Mouse (Mus musculus) heart, adult 2 months (tissue): ENCODE measurements at regions not wholly inside any gene's neighbourhood (a gene's known extent, or its start where the extent isn't known, plus 50 kb on each side); places are given as distances from the start of the nearest gene placed in this dataset.

Experiments
- CTCF ChIP-seq: fragments of 200-600 bp; IDR thresholded peaks from 2 replicates; pipeline ENCODE4 v1.8.1; 2022; ENCODE audit warnings: antibody characterized with exemption, mild to moderate bottlenecking, moderate library complexity
- POLR2A ChIP-seq: fragments of 200-500 bp; IDR thresholded peaks from 2 replicates; pipeline ENCODE4 v1.6.1; 2011; ENCODE audit warnings: mild to moderate bottlenecking, low read depth, low read length, control low read depth; ENCODE audit not compliant: insufficient read depth

DNA sequence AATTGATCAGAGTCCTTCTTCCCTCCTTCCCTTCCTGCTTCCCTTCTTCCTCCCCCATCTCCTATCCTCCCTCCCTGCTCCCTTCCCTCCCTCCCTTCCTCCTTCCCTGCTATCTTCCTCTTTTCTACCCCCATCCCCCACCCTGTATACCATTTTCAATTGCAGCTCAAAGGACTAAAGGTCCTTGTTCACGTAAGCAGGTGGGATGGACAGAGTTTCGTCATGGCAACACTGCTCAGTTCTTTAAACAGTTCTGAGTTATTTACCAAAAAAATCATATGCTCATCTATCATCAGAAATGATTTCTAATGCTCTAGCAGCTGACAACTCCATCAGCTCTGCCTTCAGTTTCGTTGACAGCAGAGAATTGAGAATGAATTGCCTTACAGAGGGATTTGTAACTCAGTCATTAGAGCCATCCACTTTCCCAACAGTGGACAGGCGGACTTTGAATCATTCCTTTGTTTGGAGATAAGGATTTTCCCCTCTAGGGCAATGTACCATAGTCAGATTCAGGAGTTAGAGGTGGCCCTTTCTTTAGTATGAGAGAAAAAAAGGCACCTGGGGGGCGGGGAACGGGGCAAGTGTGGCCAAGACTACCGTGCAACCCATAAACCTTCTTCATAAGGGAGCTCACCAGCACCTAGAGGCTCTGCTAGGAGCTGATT lies 113.7 kb upstream of the Lrig1 start:
- no peak for TF ChIP-seq CTCF
- no peak for TF ChIP-seq POLR2A
